Mouse (Mus musculus): ENCODE results near the gene Nxnl2. TPM values are rescaled to one million over a fixed set of nuclear protein-coding genes. Genes with fewer than 3 reads are reported as not detected.

Gene Nxnl2
- polyA plus RNA-seq (2015; fragmentation: Nextera tagmentation; extraction: Ambion mirVana) = 5.8 and 6.0 TPM in 2 replicates

- H3K4me2 ChIP-seq = peak within 1 kb of the TSS; percentile 99
- H3K27ac ChIP-seq = no peak within 1 kb of the TSS
- under 1% methylated on average over 64 of the region's 64 CpGs for WGBS
- peaks cover 18% of the 10 kb centered on the region for H3K4me1 ChIP-seq
- H3K4me3 ChIP-seq = peak within 1 kb of the TSS; percentile 55
- H3K27me3 ChIP-seq = peaks cover 33% of the 10 kb centered on the region
- H3K9ac ChIP-seq = peak within 1 kb of the TSS; percentile 70
- H3K9me3 ChIP-seq = no peaks in the 10 kb centered on the region
- H3K36me3 ChIP-seq = no peaks in the 10 kb centered on the region
- peak; percentile 72 for ATAC-seq (ENCODE audit: insufficient number of reproducible peaks, insufficient read depth, low FRiP score, low TSS enrichment, low read depth)
These were observed at the start of gene Nxnl2 for GRCm38 (mm10) chr13:51170691-51171680. Gene Nxnl2 (plus strand): TSS chr13:51171022.

- ATAC-seq (ENCODE audit: insufficient number of reproducible peaks, insufficient read depth, low FRiP score, low TSS enrichment, low read depth) = no peak
- no peak overlapping the region for H3K27ac ChIP-seq
- no peak overlapping the region for H3K9ac ChIP-seq
- H3K9me3 ChIP-seq = no peaks in the 10 kb centered on the region
- no peaks in the 10 kb centered on the region for H3K27me3 ChIP-seq
- H3K36me3 ChIP-seq = peaks cover 10% of the 10 kb centered on the region; the same call in 1 of the 2 replicates
- peaks cover 65% of the 10 kb centered on the region for H3K4me1 ChIP-seq
- no peak overlapping the region for H3K4me2 ChIP-seq
- 13% methylated on average over 1 of the region's 1 CpGs for WGBS
- no peak overlapping the region for H3K4me3 ChIP-seq
These were observed 48.9 kb upstream of the Nxnl2 start for GRCm38 (mm10) chr13:51121966-51122365.

GRCm38 (mm10) chr13:51122771-51123170 lies 48.1 kb upstream of the Nxnl2 start:
- Histone ChIP-seq H3K27ac (no peak overlapping the region), H3K4me2 (no peak overlapping the region), H3K9ac (no peak overlapping the region), H3K9me3 (no peaks in the 10 kb centered on the region), H3K27me3 (no peaks in the 10 kb centered on the region), H3K4me1 (peaks cover 64% of the 10 kb centered on the region), H3K4me3 (no peak overlapping the region), H3K36me3 (peaks cover 10% of the 10 kb centered on the region)
- WGBS = 60% methylated on average over 8 of the region's 8 CpGs
- ATAC-seq (ENCODE audit: insufficient number of reproducible peaks, insufficient read depth, low FRiP score, low TSS enrichment, low read depth) = no peak

DNA sequence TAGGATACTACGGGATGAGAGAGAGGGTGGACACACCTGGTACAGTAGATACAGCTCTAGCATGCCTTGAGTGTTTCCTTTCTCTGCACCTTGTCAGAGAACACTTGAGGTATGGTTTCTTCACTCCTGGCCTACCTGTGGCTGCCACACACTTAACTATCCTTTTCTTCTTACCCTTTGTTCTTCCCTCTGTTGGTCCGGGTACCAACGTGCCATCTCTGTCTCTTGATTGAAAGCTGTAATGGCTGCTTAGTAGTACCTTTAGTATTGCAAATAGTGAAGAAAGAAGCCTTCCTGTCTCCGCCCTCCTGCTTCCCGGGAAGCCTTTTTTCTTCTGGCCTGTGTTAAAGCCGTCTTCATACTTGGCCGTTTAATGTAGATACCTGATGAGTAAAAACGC lies 45.5 kb upstream of the Nxnl2 start:
- WGBS = 77% methylated on average over 8 of the region's 8 CpGs
- H3K36me3 ChIP-seq = peaks cover 33% of the 10 kb centered on the region
- no peak for ATAC-seq (ENCODE audit: insufficient number of reproducible peaks, insufficient read depth, low FRiP score, low TSS enrichment, low read depth)
- no peaks in the 10 kb centered on the region for H3K27me3 ChIP-seq
- H3K4me3 ChIP-seq = no peak overlapping the region
- H3K9ac ChIP-seq = no peak overlapping the region
- no peak overlapping the region for H3K27ac ChIP-seq
- H3K4me1 ChIP-seq = peaks cover 45% of the 10 kb centered on the region
- no peaks in the 10 kb centered on the region for H3K9me3 ChIP-seq
- no peak overlapping the region for H3K4me2 ChIP-seq

DNA sequence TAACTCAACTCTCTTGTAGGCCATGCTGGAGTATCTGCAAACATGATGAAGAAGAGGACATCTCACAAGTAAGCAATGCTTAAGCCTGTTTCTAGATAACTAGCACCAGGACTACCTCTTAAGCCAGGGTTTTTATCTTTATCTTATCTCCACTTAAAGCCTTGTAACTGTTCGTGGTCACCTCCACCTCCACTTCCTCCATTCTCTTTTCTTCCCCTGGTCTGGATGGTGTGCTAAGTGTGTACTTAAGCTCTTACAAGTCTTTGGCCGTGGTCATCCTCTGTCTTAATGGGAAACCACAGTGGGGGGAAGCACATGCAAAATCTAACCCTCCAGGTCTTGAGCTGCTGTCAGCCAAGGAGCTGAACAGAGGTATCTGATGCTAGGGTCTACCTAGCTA lies 42.9 kb upstream of the Nxnl2 start:
- H3K27ac ChIP-seq = no peak overlapping the region
- H3K9me3 ChIP-seq = no peaks in the 10 kb centered on the region
- H3K36me3 ChIP-seq = peaks cover 50% of the 10 kb centered on the region
- no peak overlapping the region for H3K9ac ChIP-seq
- no peak for ATAC-seq (ENCODE audit: insufficient number of reproducible peaks, insufficient read depth, low FRiP score, low TSS enrichment, low read depth)
- H3K4me1 ChIP-seq = peaks cover 20% of the 10 kb centered on the region
- no peaks in the 10 kb centered on the region for H3K27me3 ChIP-seq
- H3K4me3 ChIP-seq = no peak overlapping the region
- no peak overlapping the region for H3K4me2 ChIP-seq
- WGBS = 92% methylated on average over 2 of the region's 2 CpGs

DNA sequence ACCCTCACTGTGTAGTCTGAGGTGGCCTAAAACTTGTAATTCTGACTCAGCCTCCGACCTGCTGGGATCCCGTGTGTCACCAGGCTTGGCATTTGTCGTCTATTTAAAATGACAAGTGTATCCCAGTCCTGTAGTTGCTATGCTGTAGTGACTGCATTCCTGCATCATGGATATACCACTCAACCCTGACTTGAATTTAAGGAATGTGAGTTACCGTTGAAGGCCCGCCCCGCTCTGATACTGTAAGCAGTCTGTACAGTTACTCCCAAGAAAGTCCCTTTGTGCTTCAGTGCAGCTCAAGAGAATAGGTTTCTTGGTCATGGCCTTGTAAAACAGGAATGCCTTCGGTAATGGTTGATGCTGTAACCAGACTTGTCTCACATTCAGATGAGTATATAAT lies 42.4 kb upstream of the Nxnl2 start:
- WGBS = 80% methylated on average over 7 of the region's 7 CpGs
- Histone ChIP-seq H3K9me3 (no peaks in the 10 kb centered on the region), H3K4me1 (peaks cover 14% of the 10 kb centered on the region; the same call in 1 of the 2 replicates), H3K27me3 (no peaks in the 10 kb centered on the region), H3K4me2 (no peak overlapping the region), H3K9ac (no peak overlapping the region), H3K4me3 (no peak overlapping the region), H3K27ac (no peak overlapping the region), H3K36me3 (peaks cover 55% of the 10 kb centered on the region)
- ATAC-seq (ENCODE audit: insufficient number of reproducible peaks, insufficient read depth, low FRiP score, low TSS enrichment, low read depth) = no peak

DNA sequence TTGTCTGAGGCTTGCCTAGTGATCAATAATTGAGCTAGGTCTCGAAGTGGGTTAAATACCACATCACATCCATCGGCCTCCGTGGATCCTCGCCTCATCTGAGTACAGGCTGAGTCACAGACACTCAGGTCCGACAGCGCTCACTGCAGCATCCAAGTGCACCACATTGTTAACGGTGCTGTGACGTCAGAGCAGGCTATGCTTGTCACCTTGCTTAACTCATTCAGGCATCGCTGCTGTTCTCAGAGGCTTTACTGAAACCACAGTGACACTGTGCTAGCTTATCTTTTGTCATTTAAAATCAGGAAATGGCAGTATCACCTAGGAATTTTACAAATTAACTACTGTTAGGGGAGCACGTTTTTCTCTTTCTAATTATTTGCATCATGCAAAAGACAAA lies 39.6 kb upstream of the Nxnl2 start:
- no peak for ATAC-seq (ENCODE audit: insufficient number of reproducible peaks, insufficient read depth, low FRiP score, low TSS enrichment, low read depth)
- 85% methylated on average over 10 of the region's 10 CpGs for WGBS
- peaks cover 59% of the 10 kb centered on the region for H3K36me3 ChIP-seq

DNA sequence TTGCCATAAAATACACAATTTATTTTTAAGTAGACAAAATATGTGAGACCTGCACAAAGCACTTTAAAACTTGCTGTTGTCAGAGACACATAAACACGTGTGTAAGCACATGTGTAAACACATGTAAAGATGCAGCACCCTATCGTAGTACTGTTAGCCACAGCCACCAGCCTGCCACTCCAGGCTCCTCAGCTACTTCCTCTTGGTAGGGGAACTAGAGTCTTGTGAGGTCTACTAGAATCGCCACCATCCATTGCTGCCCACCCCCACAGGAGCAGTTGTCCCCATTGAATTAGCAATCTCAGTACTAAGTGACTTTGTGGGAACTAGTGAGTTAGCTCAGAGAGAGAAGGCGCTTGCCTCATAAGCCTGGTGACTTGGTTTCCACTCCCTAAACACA lies 34.5 kb upstream of the Nxnl2 start:
- H3K36me3 ChIP-seq = peaks cover 56% of the 10 kb centered on the region
- H3K27me3 ChIP-seq = no peaks in the 10 kb centered on the region
- H3K4me1 ChIP-seq = peaks cover 14% of the 10 kb centered on the region
- H3K9me3 ChIP-seq = no peaks in the 10 kb centered on the region
- 88% methylated on average over 4 of the region's 4 CpGs for WGBS
- no peak for ATAC-seq (ENCODE audit: insufficient number of reproducible peaks, insufficient read depth, low FRiP score, low TSS enrichment, low read depth)
- no peak overlapping the region for H3K4me3 ChIP-seq
- H3K4me2 ChIP-seq = no peak overlapping the region
- no peak overlapping the region for H3K9ac ChIP-seq
- H3K27ac ChIP-seq = no peak overlapping the region; the same call in 1 of the 2 replicates

More for the DNA sequence above, 39.6 kb upstream of the Nxnl2 start:
- Histone ChIP-seq H3K4me2 (no peak overlapping the region), H3K9me3 (no peaks in the 10 kb centered on the region), H3K9ac (no peak overlapping the region), H3K4me3 (no peak overlapping the region), H3K27ac (no peak overlapping the region), H3K27me3 (no peaks in the 10 kb centered on the region), H3K4me1 (0 out of 2 replicates have a peak, but pooled peaks cover 5% of the 10 kb centered on the region)

- peaks cover 14% of the 10 kb centered on the region for H3K4me1 ChIP-seq
These were observed 33.7 kb upstream of the Nxnl2 start for GRCm38 (mm10) chr13:51136996-51137701.

DNA sequence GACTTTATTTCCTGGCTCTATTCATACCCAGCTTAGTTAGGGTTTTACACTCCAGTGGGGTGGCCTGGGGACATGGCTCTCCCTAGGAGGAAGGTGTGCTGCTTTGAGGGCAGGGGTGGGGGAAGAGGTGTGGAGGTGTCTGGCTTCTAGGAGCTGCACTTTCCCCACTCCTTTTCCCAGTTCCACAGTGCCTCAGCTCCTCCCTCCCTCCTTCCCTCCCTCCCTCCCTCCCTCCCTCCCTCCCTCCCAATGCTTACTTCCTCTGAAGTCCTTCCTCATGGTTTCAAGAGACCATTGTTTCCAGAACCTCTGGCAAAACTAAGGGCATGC lies 33.2 kb upstream of the Nxnl2 start:
- Histone ChIP-seq H3K4me2 (no peak overlapping the region), H3K4me1 (peaks cover 14% of the 10 kb centered on the region), H3K4me3 (no peak overlapping the region), H3K27me3 (no peaks in the 10 kb centered on the region), H3K9ac (no peak overlapping the region), H3K27ac (no peak overlapping the region), H3K36me3 (peaks cover 59% of the 10 kb centered on the region), H3K9me3 (no peaks in the 10 kb centered on the region)
- ATAC-seq (ENCODE audit: insufficient number of reproducible peaks, insufficient read depth, low FRiP score, low TSS enrichment, low read depth) = no peak

More at GRCm38 (mm10) chr13:51136996-51137701, 33.7 kb upstream of the Nxnl2 start:
- no peak for ATAC-seq (ENCODE audit: insufficient number of reproducible peaks, insufficient read depth, low FRiP score, low TSS enrichment, low read depth)
- Histone ChIP-seq H3K4me3 (no peak overlapping the region), H3K9me3 (no peaks in the 10 kb centered on the region), H3K4me2 (no peak overlapping the region), H3K27ac (no peak overlapping the region), H3K36me3 (peaks cover 60% of the 10 kb centered on the region), H3K9ac (no peak overlapping the region), H3K27me3 (no peaks in the 10 kb centered on the region)
- 48% methylated on average over 2 of the region's 2 CpGs for WGBS

- Histone ChIP-seq H3K36me3 (peaks cover 69% of the 10 kb centered on the region), H3K27ac (no peak overlapping the region), H3K27me3 (no peaks in the 10 kb centered on the region), H3K9me3 (no peaks in the 10 kb centered on the region), H3K9ac (no peak overlapping the region), H3K4me2 (no peak overlapping the region), H3K4me3 (no peak overlapping the region), H3K4me1 (no peaks in the 10 kb centered on the region)
- 77% methylated on average over 1 of the region's 1 CpGs for WGBS
- ATAC-seq (ENCODE audit: insufficient number of reproducible peaks, insufficient read depth, low FRiP score, low TSS enrichment, low read depth) = no peak
These were observed 23.7 kb upstream of the Nxnl2 start for GRCm38 (mm10) chr13:51147106-51147505.
